Mouse (Mus musculus) olfactory bulb, adult 2 months (tissue): ENCODE measurements at regions not wholly inside any gene's neighbourhood (a gene's known extent, or its start where the extent isn't known, plus 50 kb on each side); places are given as distances from the start of the nearest gene placed in this dataset.

Source experiments
- CTCF ChIP-seq: fragments of 200-500 bp; IDR thresholded peaks from 2 replicates; pipeline ENCODE4 v1.5.1; 2012; ENCODE audit warnings: low read depth, mild to moderate bottlenecking, low read length, moderate library complexity; ENCODE audit not compliant: insufficient read depth
- POLR2A ChIP-seq: fragments of 200-500 bp; IDR thresholded peaks from 2 replicates; pipeline ENCODE4 v1.6.1; 2012; ENCODE audit warnings: mild to moderate bottlenecking, low read depth, low read length, moderate library complexity; ENCODE audit not compliant: insufficient read depth

DNA sequence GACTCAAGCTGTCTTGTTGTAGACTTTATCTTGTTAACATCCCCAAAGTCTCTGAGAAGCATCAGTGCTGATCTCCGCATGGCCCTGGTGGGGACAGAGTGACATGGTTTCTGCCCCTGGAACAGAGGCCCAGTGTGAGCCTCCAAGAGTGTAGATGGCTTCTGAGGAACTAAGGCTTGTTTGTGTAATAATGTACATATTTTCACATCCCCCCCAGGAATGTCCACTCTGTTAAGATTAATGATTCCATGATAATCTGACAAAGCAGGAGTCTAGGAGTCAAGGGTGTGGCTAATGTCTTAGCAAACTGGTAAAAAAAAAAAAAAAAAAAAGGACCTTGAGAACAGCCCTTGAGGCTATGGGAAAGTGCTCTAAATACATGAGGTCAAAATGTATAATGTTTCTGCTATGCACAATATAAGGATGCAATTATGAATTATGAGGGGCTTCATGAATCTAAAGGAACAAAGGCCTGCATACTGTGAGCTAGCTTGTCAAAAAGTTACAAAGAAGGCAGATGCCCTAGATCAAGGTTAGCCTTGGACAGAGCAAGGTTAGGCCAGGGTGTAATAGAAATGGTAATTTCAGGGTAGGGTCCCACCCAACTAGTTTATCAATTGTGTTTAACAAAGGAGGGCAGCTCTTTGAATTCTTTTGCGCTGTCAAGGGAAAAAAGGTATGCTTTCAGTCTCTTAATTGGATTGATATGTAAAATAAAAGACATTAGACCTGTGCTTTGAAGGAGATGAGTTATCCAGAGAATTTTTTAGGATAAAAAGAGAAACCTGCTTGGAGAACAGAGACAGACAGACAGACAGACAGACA lies 886.3 kb downstream of the Gsdmc2 start:
- TF ChIP-seq CTCF (no peak), POLR2A (no peak)
